Mouse (Mus musculus): Measurements from ENCODE around the gene Olfr92.

Gene Olfr92

GRCm38 (mm10) chr17:37063063-37063462 is 56.8 kb downstream of the Olfr92 start:
- DNase-seq (ENCODE audit: extremely low spot score, low read depth, low spot score) = no peak

DNA sequence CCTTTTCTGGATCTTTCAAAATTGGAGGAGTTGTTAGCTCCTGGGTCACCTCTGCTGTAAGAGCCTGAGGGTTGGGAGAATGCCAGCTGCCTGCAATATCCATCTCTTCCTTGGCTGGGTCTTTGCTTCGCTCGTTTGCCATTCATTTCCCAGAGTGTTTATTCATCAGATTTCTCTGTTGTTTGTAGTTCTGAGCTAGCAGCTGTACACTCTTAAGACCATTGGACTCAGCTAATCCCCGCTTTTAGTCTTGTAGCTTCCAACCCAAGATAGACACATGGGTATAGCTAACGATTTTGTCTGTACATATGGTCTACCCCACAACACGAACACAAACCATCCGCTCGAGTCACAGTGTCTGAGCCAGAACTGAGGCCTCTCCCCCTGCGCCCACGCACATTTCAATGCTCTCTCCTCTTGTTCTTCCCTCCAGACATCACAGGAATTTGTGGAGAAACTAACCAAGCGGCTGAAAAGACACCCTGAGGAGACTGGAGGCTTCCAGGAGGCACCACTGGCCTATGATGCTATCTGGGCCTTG is 57.7 kb downstream of the Olfr92 start:
- no peak for DNase-seq (ENCODE audit: extremely low spot score, low read depth, low spot score)

DNA sequence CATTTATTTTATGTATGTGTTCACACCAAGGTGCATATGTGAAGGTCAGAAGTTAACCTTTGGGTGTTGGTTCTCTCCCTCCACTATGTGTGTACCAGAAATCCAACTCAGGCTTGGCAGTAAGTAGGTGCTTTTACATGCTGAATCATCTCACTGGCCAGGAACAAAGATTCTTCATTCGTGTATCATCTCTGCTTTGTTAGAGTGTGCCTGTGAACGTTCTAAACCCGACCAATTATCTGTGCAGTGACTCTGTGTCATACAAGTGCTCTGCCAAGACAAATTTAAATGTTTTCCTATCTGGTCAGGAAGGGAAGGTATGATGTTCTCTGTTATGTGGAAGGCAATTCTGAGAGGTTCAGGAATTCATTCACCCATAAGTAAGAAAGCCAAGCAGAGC is 58.5 kb downstream of the Olfr92 start:
- no peak for DNase-seq (ENCODE audit: extremely low spot score, low read depth, low spot score)

All from hindlimb bud, embryonic 11.5 days (tissue).